Comparison of ENCODE assay signal across 30 mouse cellular contexts in the genomic region with DNA sequence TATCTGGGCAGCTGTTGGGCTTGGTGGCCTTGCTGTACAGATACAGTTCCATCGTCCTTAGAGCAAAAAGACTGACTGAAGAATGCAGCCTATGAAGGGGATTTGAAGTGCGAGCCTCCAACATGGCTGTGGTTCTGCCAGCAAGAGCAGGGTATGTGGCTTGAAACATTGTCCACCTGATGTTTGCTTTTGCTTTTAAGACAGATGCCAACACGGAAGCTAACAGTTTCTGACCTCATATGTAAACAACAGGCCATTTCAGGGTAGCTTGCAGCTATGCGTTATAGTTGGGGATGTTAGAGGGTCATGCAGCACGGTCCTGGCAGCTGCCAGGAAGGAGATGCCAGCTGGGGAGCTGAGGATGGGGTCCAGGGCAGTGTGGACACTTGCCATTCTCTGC. TPM values are rescaled to one million over a fixed set of nuclear protein-coding genes. Genes with fewer than 3 reads are reported as not detected.
DNase-seq lines count a peak whose midpoint lies in the region; ATAC-seq and TF ChIP-seq lines count a peak whose summit lies in the region.
"Had no signal": no experiment of that assay in that cellular context is flagged by ENCODE, and none has a peak within 500 bp of the region (broad histone marks: within the 10 kb centered on the region; RNA-seq: fewer than 3 reads in every experiment).

No protein-coding gene starts in this region.

- no peak overlapping the region for H3K4me3 ChIP-seq in cerebellum, adult 2 months (replicated peaks; ENCODE audit: insufficient read depth, low read depth, low read length)
- no peak overlapping the region for H3K4me3 ChIP-seq in left cerebral cortex, adult 2 months
- no peak overlapping the region for H3K4me3 ChIP-seq in lung, embryonic 15.5 days
- no peak overlapping the region for H3K4me3 ChIP-seq in lung, adult 2 months (replicated peaks; ENCODE audit: extremely low read depth, low read depth, low read length)
- no peak overlapping the region for H3K4me3 ChIP-seq in cortical plate, adult 2 months (ENCODE audit: insufficient read depth, low read length)
- H3K4me3 ChIP-seq: forebrain, embryonic 10.5 days; forebrain, embryonic 13.5 days; heart, adult 2 months; hindbrain, embryonic 10.5 days; hindbrain, embryonic 13.5 days had no signal

- no peaks in the 10 kb centered on the region for H3K4me1 ChIP-seq in cerebellum, adult 2 months (ENCODE audit: control insufficient read depth, insufficient read depth, low read length)
- peaks cover 30% of the 10 kb centered on the region for H3K4me1 ChIP-seq in lung, embryonic 15.5 days
- H3K4me1 ChIP-seq in lung, adult 2 months (ENCODE audit: control insufficient read depth, insufficient read depth, low read length): peaks cover 11% of the 10 kb centered on the region
- 0 out of 2 replicates have a peak, but pooled peaks cover 1% of the 10 kb centered on the region for H3K4me1 ChIP-seq in cortical plate, adult 2 months (ENCODE audit: control insufficient read depth, insufficient read depth, low read length)
- H3K4me1 ChIP-seq: forebrain, embryonic 13.5 days had no signal

- TF ChIP-seq POLR2A in cerebellum, adult 2 months (IDR thresholded peaks at IDR 0.05; ENCODE audit: borderline replicate concordance, insufficient read depth, low read length): no peak
- no peak for TF ChIP-seq POLR2A in lung, adult 2 months (IDR thresholded peaks at IDR 0.05; ENCODE audit: borderline replicate concordance, extremely low read depth, low read depth, low read length)
- TF ChIP-seq POLR2A in cortical plate, adult 2 months (IDR thresholded peaks at IDR 0.05; ENCODE audit: extremely low read depth, insufficient read depth, low read length): no peak

- DNase-seq in cerebellum, adult 2 months: no peak
- no peak for DNase-seq in cerebellum, postnatal 36 days
- DNase-seq in left cerebral cortex, adult 2 months (ENCODE audit: extremely low spot score in 1 of 2, low spot score in 2 of 2): no peak
- DNase-seq in left cerebral cortex, postnatal 14 days (ENCODE audit: low spot score in 2 of 2): no peak
- DNase-seq in lung, adult 2 months: no peak
- DNase-seq in adrenal gland, postnatal 10 days: no peak
- DNase-seq: adrenal gland, adult 8-10 months; cerebellum, adult 18-20 months; cerebellum, adult 9-11 months; cerebellum, postnatal 25 days; gastrocnemius, postnatal 10 days; gastrocnemius, postnatal 36 days; heart, adult 2 months; heart, postnatal 36 days had no signal

- H3K9ac ChIP-seq in lung, embryonic 15.5 days: no peak overlapping the region
- H3K9ac ChIP-seq: forebrain, embryonic 13.5 days; hindbrain, embryonic 13.5 days had no signal

- H3K27me3 ChIP-seq in cerebellum, adult 2 months (ENCODE audit: control insufficient read depth, insufficient read depth, low read length): no peaks in the 10 kb centered on the region
- H3K27me3 ChIP-seq in lung, embryonic 15.5 days: no peaks in the 10 kb centered on the region
- H3K27me3 ChIP-seq: forebrain, embryonic 13.5 days had no signal

- H3K4me2 ChIP-seq in lung, embryonic 15.5 days: no peak overlapping the region
- H3K4me2 ChIP-seq: forebrain, embryonic 13.5 days; heart, embryonic 11.5 days; hindbrain, embryonic 13.5 days had no signal

- H3K9me3 ChIP-seq in lung, embryonic 15.5 days: no peaks in the 10 kb centered on the region
- H3K9me3 ChIP-seq: forebrain, embryonic 10.5 days; forebrain, embryonic 13.5 days; hindbrain, embryonic 10.5 days; hindbrain, embryonic 13.5 days had no signal

- ATAC-seq in lung, embryonic 15.5 days (ENCODE audit: borderline replicate concordance, extremely low read depth, low FRiP score, low TSS enrichment): no peak
- ATAC-seq: activated CD4-positive, CD25-positive, alpha-beta regulatory T cell, adult 4 months; forebrain, embryonic 13.5 days; forebrain, embryonic 16.5 days; hindbrain, embryonic 16.5 days had no signal

- TF ChIP-seq CTCF in cerebellum, adult 2 months (IDR thresholded peaks at IDR 0.05; ENCODE audit: borderline replicate concordance, insufficient read depth, low read depth, low read length): no peak
- TF ChIP-seq CTCF in left cerebral cortex, adult 2 months (IDR thresholded peaks at IDR 0.05): no peak
- TF ChIP-seq CTCF in lung, adult 2 months (IDR thresholded peaks at IDR 0.05; ENCODE audit: insufficient read depth, low read length): no peak
- TF ChIP-seq CTCF in cortical plate, adult 2 months (IDR thresholded peaks at IDR 0.05; ENCODE audit: extremely low read depth, insufficient read depth, low read length): no peak

- peak overlapping the region; percentile 65; the same call in 1 of the 2 replicates for H3K27ac ChIP-seq in cerebellum, adult 2 months (ENCODE audit: insufficient read depth, low read length)
- peak overlapping the region; percentile 75; the same call in 1 of the 2 replicates for H3K27ac ChIP-seq in left cerebral cortex, adult 2 months
- H3K27ac ChIP-seq in lung, embryonic 15.5 days: 0 out of 2 replicates have a peak overlapping the region, but pooled peaks have one; percentile 13
- H3K27ac ChIP-seq in cortical plate, adult 2 months (ENCODE audit: insufficient read depth, low read length): peak overlapping the region; percentile 43
- H3K27ac ChIP-seq: forebrain, embryonic 10.5 days; forebrain, embryonic 13.5 days; heart, adult 2 months; hindbrain, embryonic 10.5 days; hindbrain, embryonic 13.5 days had no signal

- H3K36me3 ChIP-seq in lung, embryonic 15.5 days: no peaks in the 10 kb centered on the region
- H3K36me3 ChIP-seq: forebrain, embryonic 10.5 days; hindbrain, embryonic 10.5 days; hindbrain, embryonic 13.5 days had no signal

- 47% methylated on average over 5 of the region's 5 CpGs for WGBS in cerebellum, adult 2 months
- WGBS in lung, embryonic 15.5 days: 34% methylated on average over 5 of the region's 5 CpGs
- WGBS in lung, adult 2 months: 42% methylated on average over 5 of the region's 5 CpGs

- intact Hi-C loops in left cerebral cortex, adult 2 months (cut with DNase I): no loop called here
- intact Hi-C loops in left cerebral cortex, postnatal 14 days (cut with DNase I): no loop called here

RNA-seq across cellular contexts. Expression of a gene that starts 16.3 kb away (rescaled TPM):
- polyA plus RNA-seq in cerebellum, adult 2 months (2012; rRNA removed): 359 and 364 TPM in 2 replicates
- total RNA-seq in left cerebral cortex, adult 2 months (2021): 100 to 1,000 TPM; 328 to 341 TPM
- total RNA-seq in left cerebral cortex, postnatal 14 days (2021): 100 to 1,000 TPM; 411 to 446 TPM
- polyA plus RNA-seq in lung, embryonic 15.5 days (2015; fragmentation: Nextera tagmentation; extraction: Ambion mirVana): 634 and 662 TPM in 2 replicates
- polyA plus RNA-seq in lung, adult 2 months (2012; rRNA removed): 10.4 and 20.5 TPM in 2 replicates
- polyA plus RNA-seq in cortical plate, adult 2 months (2012; rRNA removed): 300 and 310 TPM in 2 replicates
- total RNA-seq in adrenal gland, postnatal 10 days (2021): 100 to 1,000 TPM; 673 to 781 TPM

RNA-seq across cellular contexts. Expression of a gene that starts 20.9 kb away (rescaled TPM):
- 0.17 and 0.21 TPM in 2 replicates for polyA plus RNA-seq in cerebellum, adult 2 months (2012; rRNA removed)
- total RNA-seq in left cerebral cortex, adult 2 months (2021): under 1 TPM; 0.56 to 0.57 TPM
- under 1 TPM; 0.13 to 0.55 TPM for total RNA-seq in left cerebral cortex, postnatal 14 days (2021)
- 0.06 TPM in 1 of 2 replicates, not detected in the other for polyA plus RNA-seq in lung, embryonic 15.5 days (2015; fragmentation: Nextera tagmentation; extraction: Ambion mirVana)
- 0.05 and 0.09 TPM in 2 replicates for polyA plus RNA-seq in lung, adult 2 months (2012; rRNA removed)
- 0.23 and 0.25 TPM in 2 replicates for polyA plus RNA-seq in cortical plate, adult 2 months (2012; rRNA removed)
- total RNA-seq in adrenal gland, postnatal 10 days (2021): under 1 TPM; 0.39 to 0.66 TPM
- total RNA-seq: gastrocnemius, postnatal 36 days; granulocyte monocyte progenitor cell, adult 5-6 weeks had no signal
- polyA plus RNA-seq: activated CD4-positive, CD25-positive, alpha-beta regulatory T cell, adult 4 months had no signal

RNA-seq across cellular contexts. Expression of a gene that starts 30.6 kb away (rescaled TPM):
- 1.3 and 1.7 TPM in 2 replicates for polyA plus RNA-seq in cerebellum, adult 2 months (2012; rRNA removed)
- under 1 TPM in 1 of 2 experiments, not detected in 1; 0.50 TPM for total RNA-seq in left cerebral cortex, adult 2 months (2021)
- not detected for total RNA-seq in left cerebral cortex, postnatal 14 days (2021)
- polyA plus RNA-seq in lung, embryonic 15.5 days (2015; fragmentation: Nextera tagmentation; extraction: Ambion mirVana): not detected in 2 replicates
- not detected in 2 replicates for polyA plus RNA-seq in lung, adult 2 months (2012; rRNA removed)
- 0.46 TPM in 1 of 2 replicates, not detected in the other for polyA plus RNA-seq in cortical plate, adult 2 months (2012; rRNA removed)
- not detected for total RNA-seq in adrenal gland, postnatal 10 days (2021)
- total RNA-seq: adrenal gland, adult 8-10 months; adrenal gland, postnatal 36 days; ES-E14; gastrocnemius, adult 18-20 months; gastrocnemius, postnatal 10 days; gastrocnemius, postnatal 36 days; granulocyte monocyte progenitor cell, adult 5-6 weeks had no signal
- polyA plus RNA-seq: activated CD4-positive, CD25-positive, alpha-beta regulatory T cell, adult 4 months; embryonic facial prominence, embryonic 11.5 days; embryonic facial prominence, embryonic 14.5 days; forebrain, embryonic 10.5 days; forebrain, embryonic 13.5 days; forebrain, embryonic 16.5 days; heart, adult 2 months; hindbrain, embryonic 10.5 days; hindbrain, embryonic 13.5 days; hindbrain, embryonic 16.5 days had no signal

RNA-seq across cellular contexts. Expression of a gene that starts 42.6 kb away (rescaled TPM):
- polyA plus RNA-seq in cerebellum, adult 2 months (2012; rRNA removed): 37.8 and 38.4 TPM in 2 replicates
- total RNA-seq in left cerebral cortex, adult 2 months (2021): 10 to 100 TPM; 59.4 to 61.0 TPM
- total RNA-seq in left cerebral cortex, postnatal 14 days (2021): 10 to 100 TPM; 61.2 to 64.4 TPM
- polyA plus RNA-seq in lung, embryonic 15.5 days (2015; fragmentation: Nextera tagmentation; extraction: Ambion mirVana): 23.1 and 25.6 TPM in 2 replicates
- 32.0 and 34.1 TPM in 2 replicates for polyA plus RNA-seq in lung, adult 2 months (2012; rRNA removed)
- polyA plus RNA-seq in cortical plate, adult 2 months (2012; rRNA removed): 32.1 and 34.1 TPM in 2 replicates
- total RNA-seq in adrenal gland, postnatal 10 days (2021): 10 to 100 TPM; 20.4 to 21.8 TPM

Comparison
In these comparisons a context has a peak if more than half of its experiments do, and no peak if none do; other contexts are left out.
1. RNA of a gene that starts 16.3 kb away (polyA plus RNA-seq): 634 to 662 TPM in lung, embryonic 15.5 days, 359 to 364 TPM in cerebellum, adult 2 months and 300 to 310 TPM in cortical plate, adult 2 months; 10.4 to 20.5 TPM in lung, adult 2 months; every median in the first group is over 10 times any median in the second.
2. H3K27ac ChIP-seq: peak in every context shown above with its lines; median percentile 75 in left cerebral cortex, adult 2 months; 65 in cerebellum, adult 2 months; 43 in cortical plate, adult 2 months; 13 in lung, embryonic 15.5 days.